27 mouse cellular contexts compared by ENCODE assay signal in the genomic region with DNA sequence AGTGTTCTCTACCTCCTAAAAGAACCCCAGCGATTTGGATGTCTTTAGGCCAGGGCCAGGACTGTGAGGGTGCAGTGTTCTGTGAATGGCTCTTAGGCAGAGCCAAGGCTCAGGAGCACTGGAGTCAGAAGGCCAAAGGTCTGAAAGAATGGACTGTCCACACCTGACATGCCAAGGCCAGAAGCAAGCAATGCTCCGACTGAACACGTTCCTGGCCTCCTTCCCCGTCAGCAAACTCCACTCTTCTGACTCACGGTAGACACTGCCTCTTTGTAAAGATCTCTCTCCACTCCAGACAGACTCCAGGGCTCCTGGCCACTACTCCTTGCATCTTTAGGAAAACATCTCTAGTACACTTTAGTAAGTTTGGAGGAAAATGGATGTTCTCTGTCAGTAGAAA.
DNase-seq lines count a peak whose midpoint lies in the region; ATAC-seq and TF ChIP-seq lines count a peak whose summit lies in the region.
"Had no signal": no experiment of that assay in that cellular context is flagged by ENCODE, and none has a peak within 500 bp of the region (broad histone marks: within the 10 kb centered on the region; RNA-seq: fewer than 3 reads in every experiment).

No protein-coding gene starts in this region.

- H3K9me3 ChIP-seq in kidney, embryonic 14.5 days (ENCODE audit: control insufficient read depth, low read length) = no peaks in the 10 kb centered on the region
- no peaks in the 10 kb centered on the region for H3K9me3 ChIP-seq in midbrain, embryonic 11.5 days (ENCODE audit: control insufficient read depth, low read length)
- H3K9me3 ChIP-seq in midbrain, embryonic 16.5 days (replicated peaks; ENCODE audit: control insufficient read depth, low read length, poor library complexity, severe bottlenecking) = no peaks in the 10 kb centered on the region
- no peaks in the 10 kb centered on the region for H3K9me3 ChIP-seq in intestine, embryonic 16.5 days (ENCODE audit: control insufficient read depth, low read length)
- H3K9me3 ChIP-seq: heart, embryonic 12.5 days; hindbrain, embryonic 13.5 days; liver, embryonic 12.5 days; midbrain, embryonic 13.5 days had no signal

- H3K9ac ChIP-seq in kidney, embryonic 14.5 days (ENCODE audit: low read depth, low read length) = no peak overlapping the region
- H3K9ac ChIP-seq in midbrain, embryonic 11.5 days (ENCODE audit: low read length) = no peak overlapping the region
- H3K9ac ChIP-seq in midbrain, embryonic 16.5 days (ENCODE audit: low read depth, low read length) = no peak overlapping the region
- no peak overlapping the region for H3K9ac ChIP-seq in intestine, embryonic 16.5 days (ENCODE audit: low read depth, low read length)
- H3K9ac ChIP-seq: heart, embryonic 12.5 days; hindbrain, embryonic 13.5 days; limb, embryonic 12.5 days; liver, embryonic 12.5 days; liver, postnatal 0 days; midbrain, embryonic 13.5 days had no signal

- no peaks in the 10 kb centered on the region; the same call in 1 of the 2 replicates for H3K36me3 ChIP-seq in kidney, adult 2 months (ENCODE audit: control insufficient read depth, insufficient read depth, low read length)
- no peaks in the 10 kb centered on the region; the same call in 1 of the 2 replicates for H3K36me3 ChIP-seq in kidney, embryonic 14.5 days (ENCODE audit: control insufficient read depth, insufficient read depth, low read length)
- H3K36me3 ChIP-seq in midbrain, embryonic 11.5 days (ENCODE audit: control insufficient read depth, insufficient read depth, low read length) = 0 out of 2 replicates have a peak, but pooled peaks cover 3% of the 10 kb centered on the region
- H3K36me3 ChIP-seq in midbrain, embryonic 16.5 days (ENCODE audit: control insufficient read depth, insufficient read depth, low read length) = no peaks in the 10 kb centered on the region
- peaks cover 9% of the 10 kb centered on the region; the same call in 1 of the 2 replicates for H3K36me3 ChIP-seq in intestine, embryonic 16.5 days (ENCODE audit: control insufficient read depth, insufficient read depth, low read length)

- no peak for TF ChIP-seq POLR2A in kidney, adult 2 months (IDR thresholded peaks at IDR 0.05; ENCODE audit: low read depth, low read length)

- H3K4me3 ChIP-seq in kidney, adult 2 months (ENCODE audit: insufficient read depth, low read depth, low read length) = no peak overlapping the region
- H3K4me3 ChIP-seq in kidney, embryonic 14.5 days (ENCODE audit: low read length) = no peak overlapping the region
- H3K4me3 ChIP-seq in midbrain, embryonic 11.5 days (ENCODE audit: low read depth, low read length) = no peak overlapping the region
- no peak overlapping the region for H3K4me3 ChIP-seq in midbrain, embryonic 16.5 days (ENCODE audit: low read depth, low read length)
- H3K4me3 ChIP-seq in intestine, embryonic 16.5 days (ENCODE audit: low read length) = no peak overlapping the region
- H3K4me3 ChIP-seq: heart, embryonic 12.5 days; hindbrain, embryonic 13.5 days; layer of hippocampus, adult 2 months; left cerebral cortex, adult 2 months; limb, embryonic 12.5 days; liver, embryonic 12.5 days; midbrain, embryonic 13.5 days had no signal

- H3K27ac ChIP-seq in kidney, adult 2 months (ENCODE audit: insufficient read depth, low read depth, low read length) = no peak overlapping the region
- H3K27ac ChIP-seq in kidney, embryonic 14.5 days (ENCODE audit: low read depth, low read length) = no peak overlapping the region
- H3K27ac ChIP-seq in midbrain, embryonic 11.5 days (ENCODE audit: low read depth, low read length) = no peak overlapping the region
- H3K27ac ChIP-seq in midbrain, embryonic 16.5 days (ENCODE audit: low read length) = no peak overlapping the region
- no peak overlapping the region for H3K27ac ChIP-seq in intestine, embryonic 16.5 days (ENCODE audit: low read length)
- H3K27ac ChIP-seq: hindbrain, embryonic 13.5 days; layer of hippocampus, adult 2 months; left cerebral cortex, adult 2 months; limb, embryonic 12.5 days; liver, embryonic 12.5 days; midbrain, embryonic 13.5 days had no signal

- no peak for TF ChIP-seq CTCF in kidney, adult 2 months (conservative IDR thresholded peaks at IDR 0.05; ENCODE audit: insufficient read depth, insufficient read length, low read depth, low read length)

- H3K4me2 ChIP-seq in kidney, embryonic 14.5 days (replicated peaks; ENCODE audit: low read depth, low read length) = no peak overlapping the region
- no peak overlapping the region for H3K4me2 ChIP-seq in midbrain, embryonic 11.5 days
- H3K4me2 ChIP-seq in midbrain, embryonic 16.5 days (ENCODE audit: low read length) = no peak overlapping the region
- no peak overlapping the region for H3K4me2 ChIP-seq in intestine, embryonic 16.5 days (ENCODE audit: low read depth, low read length)
- H3K4me2 ChIP-seq: heart, embryonic 12.5 days; hindbrain, embryonic 13.5 days; limb, embryonic 12.5 days; liver, embryonic 12.5 days; midbrain, embryonic 13.5 days had no signal

- peak; percentile 7 to 18 for DNase-seq in adrenal gland, postnatal 36 days
- no peak for DNase-seq in adrenal gland, postnatal 14 days
- DNase-seq in kidney, adult 2 months = peak; percentile 87
- peak; percentile 8 for DNase-seq in midbrain, embryonic 11.5 days (ENCODE audit: low spot score, missing footprints)
- DNase-seq: adrenal gland, postnatal 10 days; cerebellum, adult 8-10 months; cerebellum, postnatal 36 days; gastrocnemius, postnatal 25 days; heart, adult 18-20 months; heart, postnatal 4 days; liver, postnatal 0 days; lung, postnatal 36 days; thymus, adult 2 months; thymus, postnatal 36 days had no signal

- WGBS in kidney, adult 2 months = 51% methylated on average over 5 of the region's 5 CpGs
- 94% methylated on average over 5 of the region's 5 CpGs for WGBS in kidney, embryonic 14.5 days
- WGBS in midbrain, embryonic 11.5 days = 93% methylated on average over 5 of the region's 5 CpGs
- 90% methylated on average over 5 of the region's 5 CpGs for WGBS in midbrain, embryonic 16.5 days
- WGBS in intestine, embryonic 16.5 days = 79% methylated on average over 5 of the region's 5 CpGs

- no peaks in the 10 kb centered on the region for H3K27me3 ChIP-seq in kidney, adult 2 months (replicated peaks; ENCODE audit: control insufficient read depth, insufficient read depth, low read length)
- no peaks in the 10 kb centered on the region for H3K27me3 ChIP-seq in kidney, embryonic 14.5 days (ENCODE audit: control insufficient read depth, insufficient read depth, low read length)
- no peaks in the 10 kb centered on the region for H3K27me3 ChIP-seq in midbrain, embryonic 11.5 days (ENCODE audit: control insufficient read depth, insufficient read depth, low read length)
- H3K27me3 ChIP-seq in midbrain, embryonic 16.5 days (ENCODE audit: control insufficient read depth, insufficient read depth, low read depth, low read length) = no peaks in the 10 kb centered on the region
- no peaks in the 10 kb centered on the region for H3K27me3 ChIP-seq in intestine, embryonic 16.5 days (replicated peaks; ENCODE audit: control insufficient read depth, insufficient read depth, low read length)
- H3K27me3 ChIP-seq: heart, embryonic 12.5 days; hindbrain, embryonic 13.5 days; limb, embryonic 12.5 days; liver, embryonic 12.5 days; midbrain, embryonic 13.5 days had no signal

- ATAC-seq in kidney, embryonic 14.5 days (ENCODE audit: low FRiP score, low TSS enrichment) = no peak
- ATAC-seq in midbrain, embryonic 11.5 days (ENCODE audit: low FRiP score) = no peak
- ATAC-seq in midbrain, embryonic 16.5 days = no peak
- ATAC-seq in intestine, embryonic 16.5 days = no peak
- ATAC-seq: CD4-positive, CD25-positive, alpha-beta regulatory T cell, adult 4 months; forebrain, embryonic 14.5 days; intestine, postnatal 0 days; liver, embryonic 12.5 days; liver, postnatal 0 days; midbrain, embryonic 13.5 days had no signal

- H3K4me1 ChIP-seq in kidney, adult 2 months (ENCODE audit: control insufficient read depth, insufficient read depth, low read length) = peaks cover 20% of the 10 kb centered on the region
- no peaks in the 10 kb centered on the region for H3K4me1 ChIP-seq in kidney, embryonic 14.5 days (ENCODE audit: control insufficient read depth, insufficient read depth, low read length)
- H3K4me1 ChIP-seq in midbrain, embryonic 11.5 days (ENCODE audit: control insufficient read depth, insufficient read depth, low read length) = 0 out of 2 replicates have a peak, but pooled peaks cover 2% of the 10 kb centered on the region
- H3K4me1 ChIP-seq in midbrain, embryonic 16.5 days (ENCODE audit: control insufficient read depth, insufficient read depth, low read length) = peaks cover 7% of the 10 kb centered on the region; the same call in 1 of the 2 replicates
- peaks cover 7% of the 10 kb centered on the region; the same call in 1 of the 2 replicates for H3K4me1 ChIP-seq in intestine, embryonic 16.5 days (ENCODE audit: control insufficient read depth, insufficient read depth, low read length)
- H3K4me1 ChIP-seq: limb, embryonic 12.5 days; midbrain, embryonic 13.5 days had no signal
